Mouse (Mus musculus) liver, embryonic 13.5 days (tissue): ENCODE measurements around the gene Wnt6. TPM values are rescaled to one million over a fixed set of nuclear protein-coding genes. Genes with fewer than 3 reads are reported as not detected.
A peak's percentile ranks its signal among the peaks of the same experiment; 100 is the strongest.
"Not testable (repeated sequence)": the region's sequence is repeated elsewhere in the genome, so short reads cannot be mapped to it uniquely, and the experiment has no call there.

Experiments
- ATAC-seq: fragments of 200-750 bp; cut with Nextera tagmentation; 2 replicates; pipeline ENCODE4 v1.8.0; 2017; ENCODE audit warnings: low read depth, mild to moderate bottlenecking, moderate number of reproducible peaks, moderate library complexity
- DNase-seq: peaks from one replicate; pipeline ENCODE4 v3.0.0; 2022
- H3K27ac ChIP-seq: fragments of 300-500 bp; sonication (generic); 2 replicates; pipeline ENCODE4 v1.5.1; 2015; ENCODE audit warnings: moderate library complexity, mild to moderate bottlenecking, inconsistent platforms
- H3K27me3 ChIP-seq: fragments of 300-500 bp; sonication (generic); 2 replicates; pipeline ENCODE4 v1.6.1; 2015; ENCODE audit warnings: mild to moderate bottlenecking, inconsistent platforms
- H3K36me3 ChIP-seq: fragments of 300-500 bp; sonication (generic); 2 replicates; pipeline ENCODE4 v1.6.1; 2015; ENCODE audit warnings: mild to moderate bottlenecking, inconsistent platforms
- H3K4me1 ChIP-seq: fragments of 300-500 bp; sonication (generic); replicated peaks from 2 replicates; pipeline ENCODE4 v1.6.1; 2015; ENCODE audit warnings: inconsistent platforms
- H3K4me2 ChIP-seq: fragments of 300-500 bp; sonication (generic); 2 replicates; pipeline ENCODE4 v1.6.1; 2015; ENCODE audit warnings: inconsistent platforms, mild to moderate bottlenecking, moderate library complexity
- H3K4me3 ChIP-seq: fragments of 300-500 bp; sonication (generic); replicated peaks from 2 replicates; pipeline ENCODE4 v1.5.1; 2015; ENCODE audit warnings: mild to moderate bottlenecking, inconsistent platforms
- H3K9ac ChIP-seq: fragments of 300-500 bp; sonication (generic); 2 replicates; pipeline ENCODE4 v1.6.1; 2015; ENCODE audit warnings: mild to moderate bottlenecking, inconsistent platforms
- H3K9me3 ChIP-seq: fragments of 300-500 bp; sonication (generic); replicated peaks from 2 replicates; pipeline ENCODE4 v1.6.1; 2016; ENCODE audit warnings: inconsistent platforms
- WGBS: fragments of 180-500 bp; shearing (Covaris S2); methylation state at CpG from one replicate; pipeline ENCODE4 v1.1.7; 2015; ENCODE audit not compliant: insufficient replicate concordance; 5-methylcytosine and 5-hydroxymethylcytosine counted together
- polyA plus RNA-seq: library from polyadenylated mRNA; unstranded; fragments of >200 nt; fragmentation: Nextera tagmentation; extraction: Ambion mirVana; gene quantifications from 2 replicates; pipeline ENCODE4 v1.2.1, GENCODE M21; 2015

Gene Wnt6
- polyA plus RNA-seq, 1 experiment from 2014 or later = 0.41 TPM

DNA sequence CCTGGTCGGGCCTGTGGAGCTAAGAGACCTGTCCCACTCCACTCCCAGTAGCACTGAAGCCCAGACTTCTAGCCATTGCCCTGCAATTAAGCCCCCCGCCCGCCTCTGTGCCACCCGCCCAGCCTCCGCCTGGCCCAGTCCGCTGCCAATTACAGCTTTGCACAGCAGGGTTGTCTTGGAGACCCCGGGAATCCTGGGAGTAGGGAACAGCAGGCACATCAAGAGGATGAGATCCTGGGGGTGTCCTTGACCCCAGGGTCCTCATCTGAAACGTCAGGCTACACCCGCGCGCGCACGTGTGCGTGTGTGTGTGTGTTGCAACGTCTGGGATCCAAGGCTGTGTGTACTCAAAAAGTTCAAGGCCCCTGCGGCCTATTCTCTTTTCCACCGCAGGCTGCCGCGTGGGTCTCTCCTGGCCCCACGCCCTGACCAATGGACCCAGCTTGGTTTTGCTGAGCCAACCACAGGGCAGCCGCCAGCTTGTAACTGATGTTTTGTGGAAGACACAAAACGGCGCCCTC, 35.9 kb downstream of the Wnt6 start:
- H3K4me2 ChIP-seq = no peak overlapping the region
- ATAC-seq = no peak
- WGBS = 9% methylated on average over 23 of the region's 23 CpGs

GRCm38 (mm10) chr1:74808078-74808477, 36.4 kb downstream of the Wnt6 start:
- Histone ChIP-seq H3K4me2 (no peak overlapping the region), H3K4me3 (no peak overlapping the region)

More for the DNA sequence above, 35.9 kb downstream of the Wnt6 start:
- DNase-seq = no peak
- peaks cover 89% of the 10 kb centered on the region for H3K27me3 ChIP-seq
- no peak overlapping the region for H3K27ac ChIP-seq
- H3K4me3 ChIP-seq = no peak overlapping the region
- no peak overlapping the region for H3K9ac ChIP-seq
- H3K9me3 ChIP-seq = no peaks in the 10 kb centered on the region
- peaks cover 10% of the 10 kb centered on the region for H3K4me1 ChIP-seq
- no peaks in the 10 kb centered on the region for H3K36me3 ChIP-seq

GRCm38 (mm10) chr1:74809007-74809406, 37.3 kb downstream of the Wnt6 start:
- 47% methylated on average over 10 of the region's 10 CpGs for WGBS

More at GRCm38 (mm10) chr1:74808078-74808477, 36.4 kb downstream of the Wnt6 start:
- H3K9me3 ChIP-seq = no peaks in the 10 kb centered on the region
- under 1% methylated on average over 16 of the region's 16 CpGs for WGBS
- H3K27me3 ChIP-seq = peaks cover 86% of the 10 kb centered on the region
- H3K36me3 ChIP-seq = no peaks in the 10 kb centered on the region
- H3K4me1 ChIP-seq = peaks cover 10% of the 10 kb centered on the region
- H3K9ac ChIP-seq = no peak overlapping the region
- ATAC-seq (peak; percentile 41; the same call in 1 of the 2 replicates), DNase-seq (peak; percentile 54)
- H3K27ac ChIP-seq = no peak overlapping the region

DNA sequence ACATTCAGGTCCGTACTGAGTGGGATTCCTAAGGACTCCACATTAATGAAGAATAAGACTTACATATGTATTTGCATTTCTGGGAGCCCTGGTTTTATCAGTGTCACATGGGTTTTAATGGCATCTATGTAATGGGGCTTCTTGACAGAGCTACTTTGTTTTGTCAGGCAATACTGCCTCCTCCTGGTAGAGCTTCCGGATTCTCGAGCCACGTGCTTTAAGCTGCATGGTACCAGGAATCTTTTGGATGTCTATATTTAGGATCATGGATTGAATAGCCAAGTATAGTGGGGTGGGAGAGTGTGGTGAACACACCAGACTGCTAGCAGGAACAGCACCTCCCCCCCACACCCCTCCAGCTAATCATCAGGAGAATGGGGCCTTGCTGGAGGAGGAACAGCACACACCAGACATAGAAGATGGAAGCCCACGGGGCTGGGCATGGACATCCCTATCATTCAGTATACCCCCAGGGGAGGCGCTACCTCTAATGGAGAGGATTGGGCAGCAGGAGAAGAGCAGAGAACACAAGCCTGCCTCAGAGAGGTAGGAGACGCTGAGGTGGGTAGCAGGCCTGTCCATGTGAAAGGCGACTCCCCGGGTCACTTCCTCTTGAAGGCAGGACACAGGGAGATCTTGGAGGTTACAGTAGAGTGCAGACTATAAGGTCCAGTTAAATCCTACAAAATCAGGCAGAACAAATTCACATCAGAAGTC, 43.4 kb downstream of the Wnt6 start:
- H3K36me3 ChIP-seq = no peaks in the 10 kb centered on the region
- no peak overlapping the region for H3K9ac ChIP-seq
- no peaks in the 10 kb centered on the region for H3K9me3 ChIP-seq
- H3K27ac ChIP-seq = no peak overlapping the region
- H3K4me3 ChIP-seq = no peak overlapping the region
- H3K4me2 ChIP-seq = no peak overlapping the region
- H3K4me1 ChIP-seq = peaks cover 10% of the 10 kb centered on the region; the same call in 1 of the 2 replicates
- WGBS = 68% methylated on average over 9 of the region's 9 CpGs
- DNase-seq (no peak), ATAC-seq (no peak)
- peaks cover 23% of the 10 kb centered on the region for H3K27me3 ChIP-seq

More at GRCm38 (mm10) chr1:74809007-74809406, 37.3 kb downstream of the Wnt6 start:
- ATAC-seq (no peak), DNase-seq (no peak)
- H3K4me2 ChIP-seq = no peak overlapping the region
- no peak overlapping the region for H3K27ac ChIP-seq
- no peak overlapping the region for H3K4me3 ChIP-seq
- no peaks in the 10 kb centered on the region for H3K9me3 ChIP-seq
- H3K27me3 ChIP-seq = peaks cover 84% of the 10 kb centered on the region
- H3K36me3 ChIP-seq = no peaks in the 10 kb centered on the region
- no peak overlapping the region for H3K9ac ChIP-seq
- H3K4me1 ChIP-seq = peaks cover 10% of the 10 kb centered on the region

- WGBS = 77% methylated on average over 6 of the region's 6 CpGs
These were observed 44.3 kb downstream of the Wnt6 start for GRCm38 (mm10) chr1:74815965-74816364.

GRCm38 (mm10) chr1:74816612-74817199, 45.0 kb downstream of the Wnt6 start:
- Histone ChIP-seq H3K4me3 (peak overlapping the region; percentile 72), H3K27me3 (peaks cover 12% of the 10 kb centered on the region), H3K36me3 (no peaks in the 10 kb centered on the region), H3K9ac (peak overlapping the region; percentile 79), H3K4me1 (peaks cover 10% of the 10 kb centered on the region; the same call in 1 of the 2 replicates), H3K9me3 (no peaks in the 10 kb centered on the region), H3K4me2 (peak overlapping the region; percentile 74), H3K27ac (no peak overlapping the region)
- WGBS = 7% methylated on average over 38 of the region's 38 CpGs
- DNase-seq (peak; percentile 73), ATAC-seq (peak; percentile 83)

More at GRCm38 (mm10) chr1:74815965-74816364, 44.3 kb downstream of the Wnt6 start:
- not testable (repeated sequence) for DNase-seq, H3K27ac ChIP-seq, H3K4me3 ChIP-seq, H3K9me3 ChIP-seq, H3K36me3 ChIP-seq, H3K9ac ChIP-seq, H3K4me2 ChIP-seq, H3K4me1 ChIP-seq, ATAC-seq
- peaks cover 16% of the 10 kb centered on the region for H3K27me3 ChIP-seq

DNA sequence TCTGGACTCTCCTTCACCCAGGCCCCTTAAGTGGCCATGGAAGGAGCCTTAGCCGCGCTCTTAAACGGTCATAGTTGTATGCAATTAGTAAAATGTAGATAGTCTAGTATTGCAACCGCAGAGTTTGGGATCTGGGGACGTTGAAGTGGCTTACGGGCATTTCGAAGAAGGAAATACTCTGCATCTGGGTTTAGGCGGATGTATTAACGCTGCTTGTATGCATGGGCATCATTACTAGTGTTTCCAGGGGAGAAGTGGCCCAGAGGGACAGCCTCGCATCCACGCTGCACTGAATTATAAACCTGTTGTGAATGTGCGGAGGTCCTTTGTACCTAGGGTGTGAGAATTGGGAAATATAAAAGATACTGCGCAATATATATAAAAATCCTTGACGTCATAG, 45.5 kb downstream of the Wnt6 start:
- ATAC-seq (0 out of 2 replicates have a peak, but pooled peaks have one; percentile 11), DNase-seq (no peak)
- Histone ChIP-seq H3K4me1 (peaks cover 10% of the 10 kb centered on the region; the same call in 1 of the 2 replicates), H3K9ac (peak overlapping the region; percentile 79), H3K27me3 (peaks cover 9% of the 10 kb centered on the region), H3K36me3 (no peaks in the 10 kb centered on the region), H3K27ac (no peak overlapping the region), H3K4me2 (peak overlapping the region; percentile 74), H3K9me3 (no peaks in the 10 kb centered on the region), H3K4me3 (peak overlapping the region; percentile 72)
- WGBS = 15% methylated on average over 14 of the region's 14 CpGs

- no peak overlapping the region for H3K4me2 ChIP-seq
- H3K27me3 ChIP-seq = peaks cover 3% of the 10 kb centered on the region; the same call in 1 of the 2 replicates
- no peak overlapping the region for H3K27ac ChIP-seq
- no peak overlapping the region for H3K9ac ChIP-seq
- WGBS = 67% methylated on average over 1 of the region's 1 CpGs
- no peak for DNase-seq
- peaks cover 10% of the 10 kb centered on the region; the same call in 1 of the 2 replicates for H3K4me1 ChIP-seq
- no peaks in the 10 kb centered on the region for H3K9me3 ChIP-seq
- ATAC-seq = no peak
- no peaks in the 10 kb centered on the region for H3K36me3 ChIP-seq
- no peak overlapping the region for H3K4me3 ChIP-seq
These were observed 46.8 kb downstream of the Wnt6 start for GRCm38 (mm10) chr1:74818509-74818908.

GRCm38 (mm10) chr1:74823598-74823997, 51.9 kb downstream of the Wnt6 start:
- not testable (repeated sequence) for H3K4me2 ChIP-seq, H3K9ac ChIP-seq, H3K36me3 ChIP-seq, H3K9me3 ChIP-seq, H3K27ac ChIP-seq, H3K4me1 ChIP-seq, ATAC-seq, H3K27me3 ChIP-seq, DNase-seq, H3K4me3 ChIP-seq
- 78% methylated on average over 4 of the region's 4 CpGs for WGBS

GRCm38 (mm10) chr1:74824518-74825302, 53.0 kb downstream of the Wnt6 start:
- Histone ChIP-seq H3K36me3 (no peaks in the 10 kb centered on the region), H3K9ac (no peak overlapping the region), H3K4me2 (no peak overlapping the region), H3K27me3 (no peaks in the 10 kb centered on the region), H3K4me3 (no peak overlapping the region), H3K9me3 (no peaks in the 10 kb centered on the region), H3K27ac (no peak overlapping the region), H3K4me1 (no peaks in the 10 kb centered on the region)
- DNase-seq = no peak
- 38% methylated on average over 14 of the region's 14 CpGs for WGBS
- no peak for ATAC-seq

DNA sequence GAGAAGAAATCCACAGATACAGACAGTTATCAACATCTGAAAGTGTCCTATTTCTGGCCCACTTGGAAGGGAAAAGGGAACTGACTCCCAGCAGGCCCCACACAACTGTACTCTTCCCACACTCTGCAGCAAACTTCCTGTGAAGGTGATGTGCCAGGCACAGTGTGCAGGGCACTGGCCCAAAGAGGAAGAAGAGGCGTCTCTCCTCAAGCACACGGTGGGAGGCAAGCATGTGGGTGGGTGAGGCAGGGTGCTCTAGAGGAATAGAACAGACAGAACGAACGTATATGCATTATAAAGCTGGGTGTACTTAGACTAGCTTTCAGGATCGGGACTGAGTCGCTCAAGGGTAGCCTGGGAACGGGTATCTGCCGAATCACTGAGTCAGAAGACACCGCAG, 58.4 kb downstream of the Wnt6 start:
- 46% methylated on average over 9 of the region's 9 CpGs for WGBS
- H3K4me1 ChIP-seq = no peaks in the 10 kb centered on the region
- no peak for ATAC-seq

More for the DNA sequence above, 58.4 kb downstream of the Wnt6 start:
- no peak overlapping the region for H3K4me3 ChIP-seq
- no peak for DNase-seq
- H3K9ac ChIP-seq = no peak overlapping the region
- no peaks in the 10 kb centered on the region for H3K9me3 ChIP-seq
- H3K36me3 ChIP-seq = no peaks in the 10 kb centered on the region
- H3K27me3 ChIP-seq = no peaks in the 10 kb centered on the region
- no peak overlapping the region for H3K4me2 ChIP-seq
- H3K27ac ChIP-seq = no peak overlapping the region
